Mouse (Mus musculus) layer of hippocampus, postnatal 10 days (tissue): ENCODE results near the gene Themis2. TPM values are rescaled to one million over a fixed set of nuclear protein-coding genes. Genes with fewer than 3 reads are reported as not detected.
"Not testable (repeated sequence)": the region's sequence is repeated elsewhere in the genome, so short reads cannot be mapped to it uniquely, and the experiment has no call there.

Experiments
- DNase-seq, 2 experiments: peaks; one replicate each; pipeline ENCODE4 v3.0.0; 2021; ENCODE audit warnings: low spot score in 2 of 2
- total RNA-seq, 2 experiments: library from RNA; stranded (reverse); gene quantifications; 2 replicates each; pipeline ENCODE4 v1.2.3; 2021

Themis2 gene
- total RNA-seq, 2 experiments from 2014 or later, result 0.71 to 0.87 TPM

DNA sequence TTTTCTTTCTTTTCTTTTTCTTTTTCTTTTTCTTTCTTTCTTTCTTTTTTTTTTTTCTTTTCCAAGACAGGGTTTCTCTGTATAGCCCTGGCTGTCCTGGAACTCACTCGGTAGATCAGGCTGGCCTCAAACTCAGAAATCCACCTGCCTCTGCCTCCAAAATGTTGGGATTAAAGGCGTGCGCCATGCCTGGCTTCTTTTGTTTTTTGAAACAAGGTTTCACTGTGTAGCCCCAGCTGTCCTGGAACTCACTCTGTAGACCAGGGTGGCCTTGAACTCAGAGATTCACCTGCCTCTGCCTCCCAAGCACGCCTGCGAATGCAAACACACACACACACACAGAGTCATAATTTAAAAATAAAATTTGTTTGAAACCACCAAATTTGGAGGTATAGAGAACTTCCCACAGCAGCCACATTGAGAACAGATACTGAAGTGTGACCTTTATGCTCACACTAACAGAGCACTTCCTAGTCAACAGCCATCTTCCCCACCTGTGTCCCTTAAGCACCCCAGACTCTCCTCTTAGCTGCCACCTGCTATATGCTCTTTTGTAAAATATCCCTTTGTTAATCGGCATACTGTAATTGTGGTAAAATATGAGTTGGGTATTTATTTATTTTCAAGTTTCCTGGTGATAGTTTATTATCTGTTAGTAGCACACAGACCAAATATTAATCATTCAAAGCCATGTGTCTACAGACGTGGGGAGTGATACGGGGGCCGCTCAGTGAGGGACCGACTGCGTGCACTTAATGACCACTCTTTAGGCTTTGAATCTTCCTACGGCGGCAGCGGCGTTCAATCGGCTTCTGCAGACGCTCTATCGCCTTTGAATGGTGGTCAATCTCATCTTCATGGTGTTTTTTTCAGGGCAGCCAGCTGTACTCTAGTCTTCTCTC lies 5.2 kb upstream of the Themis2 start:
- DNase-seq, result no peak

DNA sequence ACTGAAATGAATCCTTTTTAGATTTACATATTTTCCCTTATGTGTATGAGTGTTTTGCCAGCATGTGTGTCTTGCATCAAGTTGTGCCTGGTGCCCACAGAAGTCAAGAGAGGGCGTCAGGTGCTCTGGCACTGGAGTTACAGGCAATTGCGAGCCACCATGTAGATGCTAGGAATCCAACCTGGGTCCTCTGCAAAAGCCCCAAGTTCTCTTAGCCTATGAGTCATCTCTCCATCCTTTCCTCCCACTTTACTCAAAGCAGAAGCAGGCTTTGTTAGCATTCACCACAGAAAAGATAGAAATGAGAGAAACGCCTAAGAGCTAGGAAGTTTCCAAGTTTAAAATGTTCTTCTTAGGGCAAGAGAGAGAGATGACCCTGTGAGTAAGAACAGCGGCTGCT lies 3.7 kb upstream of the Themis2 start:
- no peak for DNase-seq

DNA sequence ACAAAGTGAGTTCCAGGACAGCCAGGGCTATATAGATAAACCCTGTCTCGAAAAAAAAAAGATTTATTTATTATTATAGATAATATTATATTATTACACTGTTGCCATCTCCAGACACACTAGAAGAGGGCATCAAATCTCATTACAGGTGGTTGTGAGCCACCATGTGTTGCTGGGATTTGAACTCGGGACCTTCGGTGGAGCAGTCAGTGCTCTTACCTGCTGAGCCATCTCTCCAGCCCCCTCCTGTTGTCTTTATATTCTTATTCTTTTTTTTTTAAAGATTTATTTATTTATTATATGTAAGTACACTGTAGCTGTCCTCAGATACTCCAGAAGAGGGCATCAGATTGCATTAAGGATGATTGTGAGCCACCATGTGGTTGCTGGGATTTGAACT lies 2.5 kb upstream of the Themis2 start:
- DNase-seq, result not testable (repeated sequence)

DNA sequence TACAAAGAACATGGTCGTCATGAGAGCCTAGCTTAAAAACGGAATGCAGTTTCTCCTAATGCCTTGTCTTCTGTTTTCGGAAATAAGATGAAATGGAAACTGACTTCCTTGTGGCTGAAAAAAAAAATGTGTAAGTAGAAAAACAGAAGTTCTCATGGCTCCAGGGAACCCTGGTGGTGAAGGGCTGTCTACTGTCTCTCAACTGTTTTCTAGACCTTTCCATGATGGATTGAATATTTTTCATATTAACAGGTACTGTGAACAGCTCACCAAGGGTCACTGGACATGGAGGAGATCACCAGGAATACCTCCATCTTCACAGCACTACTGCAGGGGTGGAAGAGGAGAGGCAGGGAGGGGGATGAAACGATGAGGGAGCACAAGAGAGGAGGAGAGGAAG lies 1.8 kb upstream of the Themis2 start:
- no peak for DNase-seq

DNA sequence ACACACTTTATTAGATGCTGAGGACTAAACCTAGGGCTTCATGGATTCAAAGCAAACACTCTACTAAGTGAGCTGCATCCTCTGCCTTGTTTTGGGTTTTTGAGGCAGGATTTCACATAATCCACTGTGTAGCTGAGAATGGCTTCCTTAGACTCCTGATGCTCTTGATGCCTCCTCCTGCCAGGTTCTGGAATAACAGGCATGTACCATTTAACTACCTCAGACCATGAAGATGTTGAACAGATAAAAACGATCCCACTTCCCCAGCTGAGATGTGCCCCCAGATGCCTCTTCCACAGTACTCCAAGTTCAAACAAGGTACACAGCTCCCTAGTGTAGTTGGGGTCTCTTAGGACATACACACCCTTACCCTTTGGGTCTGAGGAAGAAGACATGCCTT lies 1.3 kb upstream of the Themis2 start:
- DNase-seq, result no peak

DNA sequence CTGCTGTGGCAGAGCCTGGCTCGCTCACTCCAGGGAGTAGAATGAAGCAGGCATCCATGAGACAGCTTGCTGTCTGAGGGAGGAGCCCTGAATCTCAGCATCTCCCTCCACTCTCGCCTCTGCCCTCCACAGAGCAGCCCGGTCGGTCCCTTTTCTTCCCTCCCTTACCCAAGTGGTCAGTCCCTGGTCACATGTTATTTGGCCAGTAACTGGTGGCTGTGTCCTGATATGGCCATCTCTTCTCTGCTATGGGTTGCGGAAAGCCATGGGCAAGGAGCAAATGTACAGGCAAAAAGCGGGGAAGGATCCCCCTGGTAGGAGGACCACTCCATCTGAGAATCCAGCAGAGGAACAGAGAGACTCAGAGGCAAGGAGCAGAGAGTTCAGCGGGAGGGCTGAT lies 1.0 kb downstream of the Themis2 start:
- no peak for DNase-seq

DNA sequence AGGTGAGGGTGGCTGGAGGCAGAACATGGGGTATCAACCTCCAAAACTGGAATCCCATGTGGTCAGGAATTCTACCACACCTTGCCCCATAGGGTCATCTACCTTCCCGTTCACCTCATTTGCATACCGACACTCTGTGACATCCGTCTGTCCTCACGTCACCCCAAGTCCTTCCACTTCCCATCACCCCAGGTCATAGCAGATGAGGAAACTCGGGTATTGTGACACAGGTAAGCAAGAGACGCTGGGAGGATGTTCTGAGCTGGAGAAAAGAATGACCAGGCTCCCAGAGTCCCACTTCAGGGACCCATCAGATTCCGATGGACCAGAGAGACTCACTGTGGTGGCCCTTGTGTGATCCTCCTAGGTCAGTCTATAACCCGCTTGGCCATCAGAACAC lies 1.4 kb downstream of the Themis2 start:
- no peak for DNase-seq

DNA sequence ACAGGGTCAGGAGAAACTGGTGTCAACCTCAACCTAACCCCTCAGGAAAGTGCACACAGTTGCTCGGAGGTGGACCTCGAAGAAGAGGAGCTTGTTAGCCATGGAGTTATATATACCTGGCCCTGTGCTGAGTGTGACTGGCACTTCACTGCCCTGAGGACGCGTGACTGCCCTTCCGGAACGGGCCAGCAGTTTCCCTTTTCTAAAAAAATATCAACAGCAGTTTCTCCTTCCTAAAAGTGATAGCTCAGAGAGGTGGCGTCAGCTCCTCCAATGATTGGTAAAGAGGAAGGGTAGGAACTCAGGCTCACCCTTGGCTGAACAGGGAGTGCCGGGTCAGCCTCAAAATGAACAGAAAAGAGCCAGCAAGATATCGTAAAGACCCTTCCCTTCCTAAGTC lies 2.2 kb downstream of the Themis2 start:
- no peak for DNase-seq

DNA sequence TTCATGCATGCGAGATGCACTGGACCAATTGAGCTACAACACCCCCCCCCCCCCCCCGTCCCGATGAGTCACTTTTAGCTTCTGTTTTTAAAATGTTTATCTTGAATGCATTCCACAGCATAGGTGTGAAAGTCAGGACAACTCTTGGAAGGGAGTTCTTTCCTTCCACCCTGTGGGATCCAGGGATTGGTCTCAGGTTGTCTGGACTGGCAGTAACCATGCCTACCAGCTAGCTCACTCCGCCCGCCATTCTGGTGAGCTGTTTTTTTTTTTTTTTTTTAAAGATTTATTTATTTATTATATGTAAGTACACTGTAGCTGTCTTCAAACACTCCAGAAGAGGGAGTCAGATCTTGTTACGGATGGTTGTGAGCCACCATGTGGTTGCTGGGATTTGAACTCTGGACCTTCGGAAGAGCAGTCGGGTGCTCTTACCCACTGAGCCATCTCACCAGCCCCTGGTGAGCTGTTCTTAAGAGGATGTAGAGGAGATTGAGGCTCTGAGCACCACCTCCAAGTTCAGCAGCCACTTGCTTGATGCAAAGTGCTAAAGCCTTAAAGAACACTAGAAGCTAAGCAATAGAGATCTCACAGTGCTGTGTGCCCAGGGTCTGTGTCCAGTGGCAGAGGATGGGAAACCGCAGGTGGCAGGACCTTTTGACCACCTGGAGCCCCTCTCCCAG lies 2.7 kb downstream of the Themis2 start:
- DNase-seq, result not testable (repeated sequence)

DNA sequence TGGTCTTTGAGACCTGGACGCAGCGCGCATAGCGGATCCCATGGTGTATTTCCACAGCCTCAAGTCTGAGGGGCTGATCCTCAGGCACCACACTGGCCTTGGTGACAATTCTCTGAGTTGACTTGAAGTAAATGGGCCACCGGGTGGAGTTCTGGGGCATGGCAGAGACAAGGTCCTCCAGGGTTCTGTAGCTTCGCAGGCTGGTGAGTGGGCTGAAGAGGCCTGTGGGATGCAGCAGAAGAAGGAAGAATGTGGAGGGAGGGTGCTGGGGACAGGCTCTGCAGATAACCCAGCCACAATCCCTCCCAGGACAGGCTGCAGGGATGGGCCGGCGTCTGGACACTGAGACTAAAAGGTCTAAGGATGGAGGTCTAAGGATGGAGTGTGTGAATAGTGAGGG lies 6.5 kb downstream of the Themis2 start:
- DNase-seq, result no peak

DNA sequence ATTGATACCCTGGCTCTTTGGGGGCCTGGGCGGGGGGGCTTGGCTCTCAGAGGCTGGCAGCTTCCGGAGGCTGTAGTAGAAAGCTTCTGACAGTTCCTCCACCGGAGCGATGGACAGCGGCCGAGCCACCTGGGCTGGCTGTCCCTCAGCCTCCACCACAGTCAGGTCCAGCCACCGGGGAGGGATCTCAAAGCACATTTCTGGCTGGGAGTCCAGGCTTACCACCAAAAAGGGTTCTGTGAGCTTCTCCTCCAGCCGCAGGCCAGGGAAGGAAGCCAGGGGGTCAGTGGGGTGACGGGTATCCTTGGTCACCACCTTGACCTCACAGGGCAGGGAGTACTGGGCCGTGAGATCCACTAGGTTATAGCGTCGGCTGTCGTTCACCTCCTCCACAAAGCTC lies 11.0 kb downstream of the Themis2 start:
- no peak for DNase-seq

DNA sequence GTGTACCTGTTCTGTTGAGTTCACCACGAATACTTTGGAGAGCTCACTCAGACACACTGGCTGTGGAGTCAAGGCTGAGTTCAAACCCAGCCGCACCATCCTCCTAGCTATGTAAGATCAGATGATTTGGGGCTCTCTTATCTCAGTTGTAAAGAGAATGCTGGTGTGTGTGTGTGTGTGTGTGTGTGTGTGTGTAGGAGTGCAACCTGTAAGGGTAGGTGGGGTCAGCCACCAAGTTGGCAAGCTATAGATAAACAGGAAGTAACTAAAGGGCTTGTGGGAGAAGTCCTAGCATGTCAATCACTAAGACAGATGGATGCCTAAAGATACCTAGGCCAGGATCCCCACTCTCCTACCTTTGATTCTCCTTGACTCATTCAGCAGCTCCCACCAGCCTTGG lies 12.5 kb downstream of the Themis2 start:
- DNase-seq, result no peak

DNA sequence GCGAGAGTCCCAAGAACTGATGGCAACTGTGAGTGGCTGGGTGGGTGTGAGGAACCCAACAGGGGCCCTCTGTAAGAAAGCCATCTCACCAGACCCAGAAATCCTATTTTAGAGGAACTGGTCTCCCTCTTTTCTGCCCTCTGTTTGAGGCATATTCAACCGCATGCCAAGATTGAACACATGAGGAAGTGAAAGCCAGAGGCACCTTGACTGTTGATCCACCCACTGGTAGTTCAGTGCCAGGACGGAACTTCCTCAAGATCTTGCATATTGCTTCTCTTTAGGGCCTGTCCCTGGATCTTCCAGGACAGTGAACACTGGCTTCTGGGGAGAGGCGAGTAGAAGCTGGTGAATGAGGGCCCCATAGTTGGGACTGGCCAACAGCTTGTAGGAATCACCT lies 15.9 kb downstream of the Themis2 start:
- DNase-seq, result no peak

DNA sequence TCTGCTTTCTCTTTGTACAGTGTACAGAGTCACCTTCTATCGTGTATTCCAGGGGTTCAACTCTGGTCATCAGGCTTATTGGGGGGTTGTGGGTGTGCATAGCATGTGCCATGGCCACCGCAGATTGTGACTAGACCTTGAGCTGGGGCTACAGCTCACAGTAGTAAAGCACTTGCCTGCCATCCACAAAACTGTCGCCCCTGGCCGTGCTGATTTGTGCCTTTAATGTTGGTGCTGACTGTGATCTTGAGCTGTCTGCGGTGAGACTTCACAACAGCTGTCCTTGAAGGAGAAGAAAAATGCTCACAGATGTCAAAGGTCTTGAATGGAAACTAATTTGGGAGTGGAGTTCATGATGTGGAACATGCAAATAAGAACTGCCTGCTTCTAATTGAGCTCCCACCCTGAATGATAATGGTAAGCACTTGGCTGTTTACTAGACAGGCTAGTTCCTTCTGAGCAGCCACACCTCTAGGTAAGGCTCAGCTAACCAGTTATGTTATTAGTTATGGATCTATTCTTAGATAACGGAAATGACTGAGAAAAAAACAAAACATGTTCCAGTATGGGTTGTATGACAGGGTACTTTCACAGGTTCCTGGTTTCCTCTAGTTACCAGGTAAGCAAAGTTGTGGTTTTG lies 17.5 kb downstream of the Themis2 start:
- no peak for DNase-seq

DNA sequence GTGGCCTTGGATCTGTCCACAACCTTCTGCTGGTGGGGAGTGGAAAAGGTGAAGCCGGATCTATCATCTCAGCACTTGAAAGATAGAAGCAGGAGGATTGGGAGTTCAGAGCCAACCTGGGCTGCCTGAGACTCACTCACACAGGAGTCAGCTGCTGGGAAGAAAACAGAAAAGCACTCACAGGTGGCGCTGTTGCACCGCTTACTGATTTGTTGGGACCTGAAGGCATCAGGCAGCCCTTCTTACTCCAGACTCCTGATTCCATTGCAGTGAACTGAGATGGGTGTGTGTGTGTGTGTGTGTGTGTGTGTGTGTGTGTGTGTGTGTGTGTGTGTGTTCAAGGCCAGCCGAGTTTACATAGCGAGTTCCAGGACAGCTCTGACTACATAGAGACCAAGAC lies 19.4 kb downstream of the Themis2 start:
- peak; percentile 79 to 81 for DNase-seq

DNA sequence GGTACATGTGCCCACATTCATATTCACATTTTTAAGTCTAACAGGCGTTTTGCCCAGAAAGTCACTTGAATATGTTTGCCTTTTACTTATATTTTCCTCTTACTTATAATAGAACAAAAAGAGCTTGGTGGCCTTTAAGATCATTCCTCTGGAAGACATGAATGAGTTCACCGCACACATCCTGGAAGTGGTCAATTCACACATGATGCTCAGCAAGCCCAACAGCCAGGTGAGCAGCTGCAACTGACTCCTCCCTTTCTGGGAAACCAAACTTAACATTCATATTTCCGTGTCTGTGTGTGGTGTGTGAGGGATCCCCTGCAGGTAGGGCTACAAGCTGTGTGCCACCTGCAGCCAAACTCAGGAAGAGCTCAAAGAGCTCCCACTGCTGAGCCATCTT lies 21.3 kb downstream of the Themis2 start:
- no peak for DNase-seq

DNA sequence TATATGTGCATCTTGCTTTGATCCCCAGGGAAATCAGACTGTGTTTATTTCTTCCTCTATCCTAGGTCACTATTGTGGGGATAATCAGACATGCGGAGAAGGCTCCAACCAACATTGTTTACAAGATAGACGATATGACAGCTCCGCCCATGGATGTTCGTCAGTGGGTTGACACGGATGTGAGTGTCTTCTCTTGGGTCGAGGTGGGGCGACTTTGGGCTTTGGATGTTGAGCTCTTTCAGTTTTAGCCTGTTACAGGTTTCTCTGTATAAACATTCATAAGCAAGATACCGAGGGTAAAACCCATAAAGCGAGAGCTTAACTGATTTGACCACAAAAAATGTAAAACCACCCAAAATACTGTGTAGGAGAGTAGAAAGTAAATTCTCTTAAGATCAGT lies 24.4 kb downstream of the Themis2 start:
- no peak for DNase-seq

DNA sequence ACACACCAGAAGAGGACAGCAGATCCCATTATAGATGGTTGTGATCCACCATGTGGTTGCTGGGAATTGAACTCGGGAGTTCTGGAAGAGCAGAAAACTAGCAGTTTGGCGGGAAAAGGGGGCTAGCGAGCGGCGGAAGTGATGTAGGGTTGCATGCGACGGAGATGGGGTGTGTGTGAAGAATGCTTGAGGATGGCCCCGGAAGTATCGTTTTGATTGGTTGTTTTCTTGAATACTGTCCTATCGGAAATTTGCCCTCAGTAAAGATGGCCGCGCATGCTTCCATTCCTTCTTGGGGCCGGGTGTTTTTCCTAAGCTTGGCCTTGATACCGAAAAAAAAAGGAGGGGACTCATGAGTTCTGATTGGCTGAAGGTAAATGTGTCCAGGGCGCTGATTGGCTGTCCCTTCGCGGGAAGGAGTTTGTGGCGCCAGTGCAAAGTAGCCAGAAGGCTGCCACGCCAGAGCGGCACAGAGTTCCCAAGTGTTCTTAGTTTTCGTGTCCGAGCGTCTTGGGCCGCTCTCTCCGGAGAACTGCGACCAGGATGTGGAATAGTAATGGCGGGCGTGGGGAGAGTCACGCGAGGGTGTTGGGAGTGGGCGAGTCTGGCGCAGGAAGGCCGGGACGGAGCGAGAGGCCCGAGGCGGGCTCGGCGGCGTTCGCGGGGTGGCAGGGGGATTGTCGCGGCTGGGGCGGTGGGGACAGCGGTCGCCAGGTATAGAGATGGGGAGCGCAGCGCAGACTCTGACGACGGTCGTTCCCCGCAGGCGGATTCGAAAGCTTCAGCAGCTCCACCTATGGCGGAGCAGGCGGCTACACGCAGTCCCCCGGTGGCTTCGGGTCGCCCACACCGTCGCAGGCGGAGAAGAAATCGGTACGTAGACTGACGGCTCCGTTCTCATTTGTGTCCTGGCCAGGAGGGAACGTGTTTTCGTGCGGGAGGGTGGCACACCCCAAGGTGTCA lies 28.0 kb downstream of the Themis2 start, which contains the start of gene Rpa2:
Gene Rpa2 (plus strand): TSS at position 419 of the 963 bp plus-strand sequence.
- DNase-seq, result peak; percentile 99

DNA sequence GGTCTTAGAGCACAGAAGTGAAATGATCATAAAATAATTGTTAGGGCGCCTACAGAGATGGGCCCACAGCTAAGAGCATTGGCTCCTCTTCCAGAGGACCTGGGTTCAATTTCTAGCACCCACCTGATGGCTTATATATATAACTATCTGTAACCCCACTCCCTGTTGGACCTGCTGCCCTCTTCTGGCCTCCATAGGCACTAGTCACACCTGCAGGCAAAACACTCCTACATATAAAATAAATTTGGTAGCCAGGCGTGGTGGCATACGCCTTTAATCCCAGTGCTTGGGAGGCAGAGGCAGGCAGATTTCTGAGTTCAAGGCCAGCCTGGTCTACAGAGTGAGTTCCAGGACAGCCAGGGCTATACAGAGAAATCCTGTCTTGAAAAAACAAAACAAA lies 33.1 kb downstream of the Themis2 start:
- DNase-seq, result not testable (repeated sequence)

DNA sequence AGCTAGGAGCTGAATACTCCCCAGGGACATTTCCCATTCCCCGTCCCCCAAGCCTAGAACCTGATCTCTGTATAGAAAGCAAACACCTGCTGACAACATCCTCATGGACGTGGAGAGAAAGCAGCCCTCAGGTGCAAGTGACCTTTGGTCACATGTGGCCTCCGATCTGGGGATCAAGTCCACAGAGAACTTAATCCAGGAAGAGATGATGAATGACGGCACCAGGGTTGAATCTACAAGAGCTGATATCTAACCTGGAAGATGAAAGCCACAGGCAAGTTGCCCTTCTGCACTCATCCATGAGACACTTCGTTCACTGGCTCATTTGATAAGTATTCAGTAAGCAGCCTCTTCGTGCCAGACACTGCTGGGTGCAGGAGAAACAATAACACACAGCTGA lies 33.6 kb downstream of the Themis2 start:
- no peak for DNase-seq

DNA sequence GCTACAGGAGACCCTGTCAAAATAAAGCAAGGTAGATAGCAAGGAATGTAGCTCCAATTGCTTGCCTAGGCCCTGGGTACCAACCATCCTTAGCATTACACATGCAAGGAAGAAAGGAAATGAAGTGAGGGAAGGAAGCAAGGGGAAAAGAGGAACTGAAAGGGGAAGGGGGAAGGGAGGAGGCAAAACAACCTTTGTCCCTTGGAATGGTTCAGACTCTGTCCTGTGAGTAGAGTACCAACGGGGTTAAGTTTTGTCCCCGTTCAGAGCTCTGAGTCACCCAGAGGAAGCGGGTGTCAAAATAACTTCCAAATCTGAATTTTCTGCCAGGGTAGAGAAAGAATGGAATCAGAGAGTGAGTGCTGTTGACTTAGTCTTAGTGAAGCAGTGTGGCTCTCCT lies 35.9 kb downstream of the Themis2 start:
- no peak for DNase-seq
